Mouse (Mus musculus): ENCODE measurements around the gene Otog. TPM values are rescaled to one million over a fixed set of nuclear protein-coding genes. Genes with fewer than 3 reads are reported as not detected.

The Otog gene
- polyA plus RNA-seq, 1 experiment from 2014 or later, result not detected

DNA sequence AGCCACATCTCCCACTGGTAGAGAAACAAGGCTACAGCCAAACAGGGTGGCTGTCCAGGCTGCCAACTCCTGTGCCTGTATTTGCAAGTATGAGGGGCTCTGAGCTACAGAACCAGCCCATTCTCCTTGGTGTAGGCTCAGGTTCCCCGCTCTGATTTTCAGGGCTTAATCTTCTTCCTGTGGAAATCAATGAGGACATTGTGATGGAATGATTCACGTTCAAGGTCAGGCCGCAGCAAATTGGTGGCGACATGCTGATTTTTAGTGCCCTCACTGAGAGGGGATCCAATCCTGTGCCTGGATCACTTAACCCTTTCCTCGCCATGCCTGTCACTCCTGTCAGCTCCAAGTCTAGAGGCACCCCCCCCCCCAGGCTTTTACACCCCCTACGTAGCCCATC is 72.7 kb downstream of the Otog start:
- no peak overlapping the region for H3K4me2 ChIP-seq (ENCODE audit: low read length)
- H3K36me3 ChIP-seq (ENCODE audit: control insufficient read depth, insufficient read depth, low read length), result no peaks in the 10 kb centered on the region
- no peaks in the 10 kb centered on the region for H3K27me3 ChIP-seq (ENCODE audit: control insufficient read depth, insufficient read depth, low read length)
- H3K4me3 ChIP-seq (ENCODE audit: control insufficient read depth in 1 of 2, insufficient read depth in 1 of 2, low read depth in 1 of 2, low read length in 2 of 2), result no peak overlapping the region
- 40% methylated on average over 6 of the region's 6 CpGs for WGBS
- no peaks in the 10 kb centered on the region for H3K9me3 ChIP-seq (ENCODE audit: control insufficient read depth, low read length)
- no peak for ATAC-seq (ENCODE audit: insufficient number of reproducible peaks, insufficient read depth, low FRiP score, low read depth)
- no peak overlapping the region for H3K27ac ChIP-seq (replicated peaks in 1 of 2; ENCODE audit: control insufficient read depth in 1 of 2, insufficient read depth in 1 of 2, low read depth in 2 of 2, low read length in 2 of 2)
- peaks cover 2 to 7% of the 10 kb centered on the region in 2 experiments; a peak in 2 of 4 replicates for H3K4me1 ChIP-seq (ENCODE audit: control insufficient read depth in 2 of 2, insufficient read depth in 2 of 2, low read length in 2 of 2)
- no peak overlapping the region for H3K9ac ChIP-seq (ENCODE audit: low read length)

DNA sequence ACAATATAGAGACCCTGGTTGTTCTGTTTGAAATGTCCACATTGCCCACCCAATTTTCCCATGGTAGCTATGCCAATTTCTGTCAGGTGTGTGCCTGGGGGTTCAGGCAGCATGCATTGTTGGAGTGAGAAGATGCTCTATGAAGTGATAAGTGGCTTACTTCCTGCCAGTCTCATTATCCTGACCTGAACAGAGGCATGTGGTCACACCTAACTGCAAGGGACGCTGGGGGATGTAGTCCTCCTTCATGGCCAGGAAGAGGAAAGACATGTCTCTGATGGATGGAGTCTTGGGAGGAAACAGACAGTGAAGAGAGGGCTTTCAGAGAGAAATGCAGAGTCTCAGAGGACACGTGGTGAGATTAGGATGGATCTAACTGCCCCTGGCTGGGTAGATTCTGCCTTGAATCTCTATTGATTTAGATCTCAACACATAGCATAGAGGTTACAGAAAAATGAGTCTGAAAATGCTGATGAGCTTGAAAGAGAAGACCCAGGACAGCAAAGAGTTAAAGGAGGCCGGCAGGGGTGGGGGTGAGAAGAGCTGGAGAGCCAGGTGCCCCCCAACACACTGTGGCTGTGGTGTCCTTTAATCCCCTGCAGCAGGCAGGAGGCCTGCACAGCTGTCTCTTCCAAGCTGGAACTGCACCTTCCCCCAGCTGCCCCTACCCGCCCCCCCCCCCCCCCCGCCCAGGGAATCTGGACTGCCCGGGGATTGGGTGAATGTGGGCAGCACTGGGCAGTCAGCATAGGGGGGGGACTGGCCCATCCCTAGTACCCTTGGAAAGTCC is 73.6 kb downstream of the Otog start:
- no peak overlapping the region for H3K27ac ChIP-seq (replicated peaks in 1 of 2; ENCODE audit: control insufficient read depth in 1 of 2, insufficient read depth in 1 of 2, low read depth in 2 of 2, low read length in 2 of 2)
- no peak overlapping the region for H3K4me3 ChIP-seq (ENCODE audit: control insufficient read depth in 1 of 2, insufficient read depth in 1 of 2, low read depth in 1 of 2, low read length in 2 of 2)
- ATAC-seq (ENCODE audit: insufficient number of reproducible peaks, insufficient read depth, low FRiP score, low read depth), result no peak
- H3K27me3 ChIP-seq (ENCODE audit: control insufficient read depth, insufficient read depth, low read length), result no peaks in the 10 kb centered on the region
- no peaks in the 10 kb centered on the region for H3K36me3 ChIP-seq (ENCODE audit: control insufficient read depth, insufficient read depth, low read length)
- H3K9ac ChIP-seq (ENCODE audit: low read length), result no peak overlapping the region
- H3K4me1 ChIP-seq (ENCODE audit: control insufficient read depth in 2 of 2, insufficient read depth in 2 of 2, low read length in 2 of 2), result peaks cover 2 to 7% of the 10 kb centered on the region in 2 experiments; a peak in 2 of 4 replicates
- WGBS, result 37% methylated on average over 4 of the region's 6 CpGs
- no peak overlapping the region for H3K4me2 ChIP-seq (ENCODE audit: low read length)
- no peaks in the 10 kb centered on the region for H3K9me3 ChIP-seq (ENCODE audit: control insufficient read depth, low read length)

DNA sequence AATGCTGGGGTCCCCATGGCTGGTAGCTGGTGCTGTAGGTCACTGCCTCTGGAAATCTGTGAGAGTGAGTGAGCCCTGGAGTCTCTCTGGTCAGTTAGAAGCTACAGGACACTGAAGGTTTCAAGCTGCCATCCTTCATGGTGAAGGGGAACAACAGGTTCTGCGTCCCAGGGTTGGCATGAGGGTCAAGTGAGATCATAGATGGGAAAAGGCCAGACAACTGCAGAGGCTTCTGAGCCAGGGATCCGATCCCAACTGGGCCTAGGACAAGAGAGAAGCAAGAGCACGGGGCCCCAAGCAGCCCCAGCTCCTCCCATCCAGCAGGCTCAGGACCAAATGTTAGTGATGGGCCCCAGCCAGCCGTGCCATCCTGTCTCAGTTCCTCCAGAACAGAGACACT is 74.9 kb downstream of the Otog start:
- Histone ChIP-seq H3K36me3 (ENCODE audit: control insufficient read depth, insufficient read depth, low read length) (no peaks in the 10 kb centered on the region), H3K27ac (replicated peaks in 1 of 2; ENCODE audit: control insufficient read depth in 1 of 2, insufficient read depth in 1 of 2, low read depth in 2 of 2, low read length in 2 of 2) (no peak overlapping the region), H3K9ac (ENCODE audit: low read length) (no peak overlapping the region), H3K4me2 (ENCODE audit: low read length) (no peak overlapping the region), H3K9me3 (ENCODE audit: control insufficient read depth, low read length) (no peaks in the 10 kb centered on the region), H3K4me1 (ENCODE audit: control insufficient read depth in 2 of 2, insufficient read depth in 2 of 2, low read length in 2 of 2) (peaks cover 2 to 7% of the 10 kb centered on the region in 2 experiments; a peak in 2 of 4 replicates), H3K4me3 (ENCODE audit: control insufficient read depth in 1 of 2, insufficient read depth in 1 of 2, low read depth in 1 of 2, low read length in 2 of 2) (no peak overlapping the region), H3K27me3 (ENCODE audit: control insufficient read depth, insufficient read depth, low read length) (no peaks in the 10 kb centered on the region)
- ATAC-seq (ENCODE audit: insufficient number of reproducible peaks, insufficient read depth, low FRiP score, low read depth), result no peak
- WGBS, result 62% methylated on average over 4 of the region's 4 CpGs

- Histone ChIP-seq H3K9me3 (ENCODE audit: control insufficient read depth, low read length) (no peaks in the 10 kb centered on the region), H3K4me2 (ENCODE audit: low read length) (no peak overlapping the region), H3K9ac (ENCODE audit: low read length) (no peak overlapping the region), H3K36me3 (ENCODE audit: control insufficient read depth, insufficient read depth, low read length) (no peaks in the 10 kb centered on the region), H3K4me1 (ENCODE audit: control insufficient read depth in 2 of 2, insufficient read depth in 2 of 2, low read length in 2 of 2) (peaks cover 2 to 7% of the 10 kb centered on the region in 2 experiments; a peak in 2 of 4 replicates), H3K27ac (replicated peaks in 1 of 2; ENCODE audit: control insufficient read depth in 1 of 2, insufficient read depth in 1 of 2, low read depth in 2 of 2, low read length in 2 of 2) (no peak overlapping the region), H3K27me3 (ENCODE audit: control insufficient read depth, insufficient read depth, low read length) (no peaks in the 10 kb centered on the region), H3K4me3 (ENCODE audit: control insufficient read depth in 1 of 2, insufficient read depth in 1 of 2, low read depth in 1 of 2, low read length in 2 of 2) (no peak overlapping the region)
- 11% methylated on average over 7 of the region's 7 CpGs for WGBS
- ATAC-seq (ENCODE audit: insufficient number of reproducible peaks, insufficient read depth, low FRiP score, low read depth), result no peak
Observed at GRCm38 (mm10) chr7:46316948-46317347, 76.2 kb downstream of the Otog start.

- peaks cover 2 to 7% of the 10 kb centered on the region in 2 experiments; a peak in 2 of 4 replicates for H3K4me1 ChIP-seq (ENCODE audit: control insufficient read depth in 2 of 2, insufficient read depth in 2 of 2, low read length in 2 of 2)
- no peaks in the 10 kb centered on the region for H3K36me3 ChIP-seq (ENCODE audit: control insufficient read depth, insufficient read depth, low read length)
- H3K9ac ChIP-seq (ENCODE audit: low read length), result no peak overlapping the region
- H3K27me3 ChIP-seq (ENCODE audit: control insufficient read depth, insufficient read depth, low read length), result no peaks in the 10 kb centered on the region
- H3K4me3 ChIP-seq (ENCODE audit: control insufficient read depth in 1 of 2, insufficient read depth in 1 of 2, low read depth in 1 of 2, low read length in 2 of 2), result no peak overlapping the region
- no peak overlapping the region for H3K27ac ChIP-seq (replicated peaks in 1 of 2; ENCODE audit: control insufficient read depth in 1 of 2, insufficient read depth in 1 of 2, low read depth in 2 of 2, low read length in 2 of 2)
- WGBS, result 64% methylated on average over 3 of the region's 3 CpGs
- no peak for ATAC-seq (ENCODE audit: insufficient number of reproducible peaks, insufficient read depth, low FRiP score, low read depth)
- no peaks in the 10 kb centered on the region for H3K9me3 ChIP-seq (ENCODE audit: control insufficient read depth, low read length)
- H3K4me2 ChIP-seq (ENCODE audit: low read length), result no peak overlapping the region
Observed at GRCm38 (mm10) chr7:46321242-46321641, 80.5 kb downstream of the Otog start.

DNA sequence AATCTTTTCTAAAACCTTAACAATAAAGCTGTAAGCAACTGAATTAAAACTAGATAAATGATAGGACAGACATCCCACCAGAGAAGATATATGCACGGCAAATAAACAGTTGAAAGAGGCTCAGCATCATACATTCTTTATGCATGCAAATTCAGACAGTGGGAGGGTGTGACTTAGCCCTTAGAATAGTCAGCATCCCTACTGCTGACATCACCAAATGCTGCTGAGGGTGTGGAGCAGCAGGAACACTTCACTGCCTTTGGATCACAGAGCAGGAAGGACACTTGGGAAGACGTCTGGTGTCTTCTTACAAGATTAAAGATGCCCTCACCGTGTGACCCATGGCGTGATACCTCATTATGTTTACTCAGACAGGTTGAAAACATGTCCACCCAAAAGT is 87.1 kb downstream of the Otog start:
- Histone ChIP-seq H3K4me3 (ENCODE audit: control insufficient read depth in 1 of 2, insufficient read depth in 1 of 2, low read depth in 1 of 2, low read length in 2 of 2) (no peak overlapping the region), H3K4me2 (ENCODE audit: low read length) (no peak overlapping the region), H3K27me3 (ENCODE audit: control insufficient read depth, insufficient read depth, low read length) (no peaks in the 10 kb centered on the region), H3K9me3 (ENCODE audit: control insufficient read depth, low read length) (no peaks in the 10 kb centered on the region), H3K36me3 (ENCODE audit: control insufficient read depth, insufficient read depth, low read length) (no peaks in the 10 kb centered on the region), H3K27ac (replicated peaks in 1 of 2; ENCODE audit: control insufficient read depth in 1 of 2, insufficient read depth in 1 of 2, low read depth in 2 of 2, low read length in 2 of 2) (no peak overlapping the region), H3K4me1 (ENCODE audit: control insufficient read depth in 2 of 2, insufficient read depth in 2 of 2, low read length in 2 of 2) (no peaks in the 10 kb centered on the region), H3K9ac (ENCODE audit: low read length) (no peak overlapping the region)
- ATAC-seq (ENCODE audit: insufficient number of reproducible peaks, insufficient read depth, low FRiP score, low read depth), result no peak
- 45% methylated on average over 4 of the region's 4 CpGs for WGBS

- Histone ChIP-seq H3K9ac (ENCODE audit: low read length) (no peak overlapping the region), H3K4me3 (ENCODE audit: control insufficient read depth in 1 of 2, insufficient read depth in 1 of 2, low read depth in 1 of 2, low read length in 2 of 2) (no peak overlapping the region), H3K36me3 (ENCODE audit: control insufficient read depth, insufficient read depth, low read length) (no peaks in the 10 kb centered on the region), H3K4me2 (ENCODE audit: low read length) (no peak overlapping the region), H3K27me3 (ENCODE audit: control insufficient read depth, insufficient read depth, low read length) (no peaks in the 10 kb centered on the region), H3K9me3 (ENCODE audit: control insufficient read depth, low read length) (no peaks in the 10 kb centered on the region), H3K27ac (replicated peaks in 1 of 2; ENCODE audit: control insufficient read depth in 1 of 2, insufficient read depth in 1 of 2, low read depth in 2 of 2, low read length in 2 of 2) (no peak overlapping the region), H3K4me1 (ENCODE audit: control insufficient read depth in 2 of 2, insufficient read depth in 2 of 2, low read length in 2 of 2) (no peaks in the 10 kb centered on the region)
- WGBS, result 83% methylated on average over 9 of the region's 9 CpGs
- no peak for ATAC-seq (ENCODE audit: insufficient number of reproducible peaks, insufficient read depth, low FRiP score, low read depth)
Observed at GRCm38 (mm10) chr7:46337397-46337796, 96.6 kb downstream of the Otog start.

- Histone ChIP-seq H3K9me3 (ENCODE audit: control insufficient read depth, low read length) (no peaks in the 10 kb centered on the region), H3K4me2 (ENCODE audit: low read length) (no peak overlapping the region), H3K4me1 (ENCODE audit: control insufficient read depth in 2 of 2, insufficient read depth in 2 of 2, low read length in 2 of 2) (no peaks in the 10 kb centered on the region), H3K27ac (replicated peaks in 1 of 2; ENCODE audit: control insufficient read depth in 1 of 2, insufficient read depth in 1 of 2, low read depth in 2 of 2, low read length in 2 of 2) (no peak overlapping the region), H3K36me3 (ENCODE audit: control insufficient read depth, insufficient read depth, low read length) (no peaks in the 10 kb centered on the region), H3K9ac (ENCODE audit: low read length) (no peak overlapping the region), H3K27me3 (ENCODE audit: control insufficient read depth, insufficient read depth, low read length) (no peaks in the 10 kb centered on the region), H3K4me3 (ENCODE audit: control insufficient read depth in 1 of 2, insufficient read depth in 1 of 2, low read depth in 1 of 2, low read length in 2 of 2) (no peak overlapping the region)
- WGBS, result 51% methylated on average over 3 of the region's 3 CpGs
- ATAC-seq (ENCODE audit: insufficient number of reproducible peaks, insufficient read depth, low FRiP score, low read depth), result no peak
Observed at GRCm38 (mm10) chr7:46339818-46340217, 99.0 kb downstream of the Otog start.

Measured in heart, embryonic 14.5 days (tissue).